Mouse (Mus musculus): Measurements from ENCODE around the gene Tbc1d5.

Gene Tbc1d5

DNA sequence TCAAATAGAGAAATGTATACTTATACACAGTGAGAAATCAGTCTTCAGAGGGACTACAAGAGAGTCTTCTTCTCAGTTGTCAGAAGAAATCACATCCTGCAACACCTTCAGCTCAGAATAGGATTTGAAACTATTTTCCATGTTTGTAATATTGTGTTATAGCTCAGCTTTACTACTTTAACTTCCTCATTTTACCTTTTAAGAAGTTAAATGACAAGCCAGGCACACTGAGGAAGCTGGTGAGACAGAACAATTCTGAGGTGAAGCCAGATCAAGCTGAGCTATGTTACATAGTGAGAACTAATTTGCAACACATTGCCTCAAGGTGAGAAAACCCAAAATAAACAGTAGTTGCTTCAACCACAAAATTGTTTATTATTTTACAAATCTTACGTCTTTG lies 135.3 kb downstream of the Tbc1d5 start:
- DNase-seq, result no peak

DNA sequence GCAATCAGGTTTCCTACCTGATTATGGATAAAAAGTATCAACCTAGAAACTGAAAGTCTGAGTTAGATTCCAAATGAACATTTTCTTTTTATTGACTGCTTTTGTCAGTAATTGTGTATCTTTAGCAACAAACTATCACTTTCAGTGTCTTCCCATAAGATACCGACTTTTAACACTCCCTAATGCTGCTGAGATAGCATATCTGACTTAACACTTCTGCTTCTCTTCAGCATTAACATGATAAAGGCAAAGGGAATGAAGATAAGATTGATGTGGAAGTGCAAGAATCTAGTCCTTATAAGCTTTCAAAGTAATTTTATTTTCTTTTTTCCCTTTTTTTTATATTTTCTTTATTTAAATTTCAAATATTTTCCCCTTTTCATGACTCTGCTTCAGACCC lies 138.3 kb downstream of the Tbc1d5 start:
- no peak for DNase-seq

DNA sequence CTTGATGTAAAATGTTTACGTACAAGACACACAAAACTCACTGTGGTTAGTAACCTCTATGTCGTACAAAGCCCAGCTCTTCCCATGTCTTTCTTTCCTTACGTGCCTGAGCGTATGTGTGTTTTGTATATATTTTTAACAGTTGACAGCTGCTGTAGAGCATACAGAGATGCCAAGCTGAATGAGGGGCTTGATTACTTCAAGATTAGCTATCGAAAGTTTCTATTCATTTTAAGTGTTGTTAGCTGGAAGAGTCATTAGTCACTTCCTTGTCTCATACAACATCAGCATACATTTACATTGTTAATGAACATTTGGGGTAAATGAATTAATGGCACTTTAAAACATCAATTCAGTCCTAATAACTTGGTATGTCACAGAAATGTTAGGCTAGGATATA lies 155.9 kb downstream of the Tbc1d5 start:
- DNase-seq, result no peak

DNA sequence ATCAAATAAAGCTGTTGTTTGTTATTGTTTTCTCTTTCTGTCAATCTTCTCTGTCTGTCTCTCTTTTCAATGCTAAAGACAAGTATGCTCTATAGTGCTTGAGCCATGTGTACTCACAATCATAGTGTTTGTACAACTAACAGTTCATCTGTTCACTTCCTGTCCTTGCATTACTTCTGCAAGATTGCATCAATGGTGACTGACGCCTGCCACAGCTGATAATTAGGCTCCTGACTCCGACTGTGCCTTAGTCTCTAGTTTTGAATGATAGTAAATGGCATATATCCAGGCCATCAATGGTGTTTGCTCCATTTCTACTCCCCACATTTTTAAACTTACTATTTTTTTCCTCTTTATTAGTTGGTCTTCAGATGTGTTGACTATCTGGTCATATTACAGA lies 162.8 kb downstream of the Tbc1d5 start:
- no peak for DNase-seq

DNA sequence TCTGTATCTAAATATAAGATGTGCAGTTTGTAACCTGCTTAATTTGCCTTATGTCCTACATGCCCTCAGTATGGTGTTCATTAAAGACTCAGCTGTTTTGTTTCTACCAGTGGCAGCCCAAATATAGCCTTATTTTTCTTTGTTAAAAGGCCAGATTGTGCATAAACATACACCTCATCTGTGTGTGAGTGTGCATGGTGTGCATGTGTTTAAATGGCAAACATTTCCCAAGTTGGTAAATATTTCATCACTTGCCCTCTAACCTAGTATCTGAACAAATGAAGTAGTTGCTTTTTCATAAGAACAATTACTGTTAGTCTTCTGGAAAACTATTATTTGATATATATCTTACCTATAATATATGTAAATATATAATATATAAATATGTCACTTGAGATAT lies 165.2 kb downstream of the Tbc1d5 start:
- no peak for DNase-seq

DNA sequence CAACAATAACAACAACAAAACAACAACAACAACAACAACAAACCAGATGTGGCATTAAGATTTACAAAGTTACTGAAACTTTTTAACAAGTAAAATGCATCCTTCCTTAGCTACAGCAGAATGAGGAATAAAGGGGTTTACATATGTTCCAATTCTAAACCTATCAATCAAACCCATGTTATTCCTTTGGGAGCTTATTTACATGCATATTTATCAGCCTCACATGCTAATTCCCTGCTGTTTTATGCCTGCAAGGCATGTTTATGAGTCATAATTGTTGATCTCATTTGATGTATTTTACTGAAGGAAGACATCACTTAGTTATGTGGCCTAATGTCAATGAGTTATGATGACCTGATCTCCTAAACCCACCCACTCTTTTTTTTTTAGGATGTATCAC lies 176.0 kb downstream of the Tbc1d5 start:
- DNase-seq, result peak; percentile 4

DNA sequence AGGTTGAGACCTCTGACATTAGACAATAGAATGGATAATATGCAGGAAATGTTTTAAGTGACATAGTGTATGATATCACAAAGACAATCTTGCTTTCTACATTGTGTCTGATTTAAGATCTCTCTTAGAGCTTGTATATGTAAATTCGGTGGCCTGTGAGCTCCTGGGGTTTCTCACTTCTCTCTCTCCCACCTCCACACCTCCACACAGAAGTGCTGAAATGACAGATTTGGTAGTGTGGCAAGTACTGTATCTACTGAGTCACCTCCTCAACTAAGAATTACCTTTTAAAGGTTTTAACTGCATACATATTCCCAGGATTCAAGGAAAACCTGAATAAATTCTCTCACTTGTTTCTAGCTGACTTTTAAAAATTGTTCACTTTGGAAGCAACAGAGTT lies 180.9 kb downstream of the Tbc1d5 start:
- no peak for DNase-seq

DNA sequence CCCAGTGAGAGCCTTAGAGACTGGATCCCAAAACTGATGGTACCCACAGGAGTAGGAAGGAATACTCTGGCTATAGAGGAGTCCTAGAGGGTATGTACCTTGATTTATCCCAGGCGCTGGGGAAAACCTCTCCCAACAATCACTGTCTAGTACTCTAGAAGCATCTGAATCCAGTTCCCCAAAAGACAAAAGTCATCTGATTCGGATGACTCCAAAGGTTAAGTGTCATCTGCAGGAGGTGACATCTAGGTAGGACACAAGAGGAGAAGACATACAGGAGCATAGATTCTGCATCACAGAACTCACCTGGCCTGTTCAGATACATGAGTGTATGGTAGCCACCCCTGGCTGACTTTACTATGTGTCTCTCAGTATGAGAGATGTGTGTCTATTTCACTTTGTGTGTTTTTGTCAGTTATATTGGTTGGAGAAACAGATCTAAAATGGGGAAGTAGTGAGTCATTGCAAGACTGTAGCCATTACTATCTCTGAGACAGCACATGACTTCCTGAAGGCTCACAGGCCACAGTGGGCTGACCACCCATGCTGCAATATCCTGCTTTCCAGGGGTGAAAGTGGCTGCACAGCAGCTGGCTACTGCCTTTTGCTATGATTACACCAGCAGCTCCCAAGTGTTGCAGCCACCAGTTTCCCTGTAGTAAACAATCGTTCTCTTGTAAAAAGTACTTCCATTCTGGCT lies 185.7 kb downstream of the Tbc1d5 start:
- DNase-seq, result no peak

DNA sequence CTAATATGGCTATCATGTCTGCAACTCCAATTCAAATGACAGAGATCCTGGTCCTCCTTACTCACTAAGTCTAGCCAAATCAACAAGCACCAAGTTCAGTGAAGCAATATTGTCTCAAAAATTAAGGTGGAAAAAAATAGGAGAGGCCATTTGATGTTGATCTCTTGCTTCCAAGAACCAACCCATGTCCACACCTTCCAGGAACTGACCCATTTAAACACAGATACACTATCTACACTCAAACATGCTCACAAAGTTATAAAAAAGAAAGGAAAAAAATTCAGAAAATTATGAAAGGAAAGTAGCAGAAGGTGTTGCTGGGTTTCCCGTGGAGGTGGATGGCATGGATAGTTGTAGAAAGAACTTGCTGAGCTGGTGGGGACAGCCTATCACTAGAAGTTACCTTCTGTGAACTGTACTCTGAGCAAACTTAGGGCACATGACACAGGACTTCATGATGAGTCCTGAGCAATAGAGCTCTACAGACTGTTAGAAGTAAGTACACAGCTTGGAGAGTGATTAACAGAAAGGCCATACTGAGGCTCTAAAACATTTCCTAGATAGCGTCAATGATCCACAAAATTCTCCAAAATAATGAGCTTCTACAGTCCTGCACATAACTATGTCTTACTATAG lies 188.3 kb downstream of the Tbc1d5 start:
- DNase-seq, result no peak

DNA sequence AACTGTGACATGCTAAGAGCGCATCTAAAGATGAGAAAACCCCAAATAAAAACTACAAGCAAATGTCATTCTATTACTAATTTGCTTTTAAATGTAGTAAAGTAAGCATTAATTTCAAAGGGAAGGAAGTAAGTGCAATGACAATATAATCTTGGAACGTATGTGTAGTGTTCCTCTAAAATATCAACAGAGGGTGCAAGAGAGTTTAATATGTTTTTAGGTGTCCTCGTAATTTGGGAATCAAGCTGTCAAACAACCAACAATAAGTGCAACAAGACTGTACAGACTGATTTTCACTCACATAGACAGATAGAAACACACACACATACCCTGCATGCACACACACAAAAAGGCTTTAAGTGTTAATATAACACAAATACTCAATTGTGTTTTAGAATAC lies 191.2 kb downstream of the Tbc1d5 start:
- DNase-seq, result peak; percentile 11

DNA sequence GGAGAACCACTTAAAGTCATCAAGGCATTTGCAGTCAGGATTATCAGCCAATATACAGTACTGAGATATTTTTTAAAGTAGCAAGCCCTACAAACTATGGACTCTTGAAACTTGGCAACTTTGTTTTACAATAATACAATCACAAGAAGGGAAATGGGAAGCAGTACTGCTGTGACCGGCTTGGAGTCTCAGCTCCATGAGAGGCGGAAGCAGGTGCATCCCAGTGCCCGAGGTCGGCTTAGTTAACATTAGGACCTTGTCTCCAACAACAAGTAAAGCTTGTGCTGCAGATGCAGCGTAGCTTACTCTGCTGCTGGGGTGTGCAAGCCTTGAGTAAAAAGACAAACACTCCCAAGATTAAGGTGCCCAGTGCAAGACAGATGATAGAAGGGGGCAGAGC lies 197.2 kb downstream of the Tbc1d5 start:
- no peak for DNase-seq

DNA sequence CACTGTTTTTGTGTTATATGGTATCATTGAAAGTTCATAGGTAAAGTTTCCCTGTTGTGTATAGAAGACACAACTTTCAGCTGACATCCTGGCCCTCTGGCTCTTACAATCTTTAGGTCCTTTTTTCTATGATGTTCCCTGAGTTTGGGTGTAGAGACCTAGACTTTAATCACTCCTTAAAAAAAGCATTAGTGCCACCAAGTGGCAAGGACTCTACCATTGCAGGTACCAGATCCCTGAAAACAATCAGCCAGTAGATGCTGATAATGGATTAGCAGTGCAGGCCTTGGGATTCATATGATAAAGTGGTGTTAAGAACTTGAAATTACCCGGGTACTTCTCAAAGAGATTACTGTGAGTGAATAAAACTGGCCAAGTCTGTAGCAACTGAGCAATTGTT lies 207.0 kb downstream of the Tbc1d5 start:
- DNase-seq, result peak; percentile 7

DNA sequence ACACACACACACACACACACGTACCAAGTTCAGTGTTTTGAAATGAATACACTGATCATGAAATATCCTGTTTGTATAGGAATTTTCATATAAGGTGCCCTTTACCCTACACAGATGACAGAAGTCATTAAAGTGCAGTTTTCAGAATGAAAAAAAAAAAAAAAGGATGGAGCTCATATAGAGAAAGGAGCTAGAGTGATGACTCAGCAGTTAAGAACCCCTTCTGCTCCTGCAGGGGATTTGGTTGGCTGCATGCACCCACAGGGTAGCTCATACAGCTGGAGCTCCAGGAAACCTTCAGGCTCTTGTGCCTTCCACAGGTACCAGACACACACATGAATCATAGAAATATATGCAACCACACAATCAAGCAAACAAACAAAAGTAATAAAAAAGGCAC lies 213.0 kb downstream of the Tbc1d5 start:
- DNase-seq, result no peak

DNA sequence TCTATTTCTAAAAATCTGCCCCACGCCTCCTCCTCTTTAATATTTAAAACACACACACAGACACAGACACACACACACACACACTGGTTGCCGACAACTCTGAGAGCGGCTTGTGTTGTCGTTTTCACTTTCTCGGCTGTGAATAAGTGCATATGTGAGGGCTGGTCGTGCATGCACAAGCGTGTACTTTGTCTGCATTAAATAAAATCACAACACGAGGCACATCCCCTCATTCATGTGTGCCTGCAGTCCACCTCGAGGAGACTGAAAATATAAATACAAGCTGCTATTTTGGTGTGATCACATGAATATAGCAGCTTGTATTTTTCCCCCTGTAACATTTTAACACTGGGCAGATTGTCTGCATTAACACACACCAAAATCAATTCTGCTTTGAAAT lies 224.8 kb downstream of the Tbc1d5 start:
- DNase-seq, result no peak

DNA sequence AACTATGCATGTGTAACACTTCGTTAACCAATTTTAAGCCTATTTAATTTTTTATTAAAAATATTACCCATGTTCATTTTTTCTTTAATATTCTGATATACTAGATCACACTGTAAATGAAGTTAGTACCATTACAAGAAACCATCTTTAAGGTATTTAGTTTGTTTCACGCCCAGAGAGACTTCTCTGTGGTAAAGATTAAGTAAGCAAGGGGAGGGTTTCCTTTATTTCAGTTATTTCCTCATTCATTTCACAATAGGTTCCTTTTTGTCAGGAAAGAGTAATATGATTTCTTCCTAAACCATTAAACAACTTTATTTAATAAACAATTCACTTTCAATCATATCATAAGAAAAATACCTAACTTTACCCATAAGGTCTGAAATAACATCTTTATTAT lies 256.8 kb downstream of the Tbc1d5 start:
- DNase-seq, result no peak

DNA sequence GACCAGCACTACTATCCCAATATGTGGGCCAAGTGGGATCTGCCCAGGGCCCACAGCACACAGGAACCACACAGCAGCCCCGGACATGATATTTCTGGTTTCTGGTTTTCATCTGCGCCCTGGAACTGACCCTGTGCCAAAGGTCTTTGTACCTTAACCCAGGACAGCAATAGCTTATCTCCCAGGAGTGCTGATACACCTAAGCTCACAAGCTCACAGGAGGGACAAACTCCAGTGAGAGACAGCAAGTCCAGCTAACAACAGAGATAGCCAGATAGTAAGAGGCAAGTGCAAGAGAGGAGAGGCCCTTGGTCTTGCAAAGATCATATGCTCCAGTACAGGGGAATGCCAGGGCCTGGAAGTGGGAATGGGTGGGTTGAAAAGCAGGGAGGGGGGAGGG lies 263.9 kb downstream of the Tbc1d5 start:
- no peak for DNase-seq

DNA sequence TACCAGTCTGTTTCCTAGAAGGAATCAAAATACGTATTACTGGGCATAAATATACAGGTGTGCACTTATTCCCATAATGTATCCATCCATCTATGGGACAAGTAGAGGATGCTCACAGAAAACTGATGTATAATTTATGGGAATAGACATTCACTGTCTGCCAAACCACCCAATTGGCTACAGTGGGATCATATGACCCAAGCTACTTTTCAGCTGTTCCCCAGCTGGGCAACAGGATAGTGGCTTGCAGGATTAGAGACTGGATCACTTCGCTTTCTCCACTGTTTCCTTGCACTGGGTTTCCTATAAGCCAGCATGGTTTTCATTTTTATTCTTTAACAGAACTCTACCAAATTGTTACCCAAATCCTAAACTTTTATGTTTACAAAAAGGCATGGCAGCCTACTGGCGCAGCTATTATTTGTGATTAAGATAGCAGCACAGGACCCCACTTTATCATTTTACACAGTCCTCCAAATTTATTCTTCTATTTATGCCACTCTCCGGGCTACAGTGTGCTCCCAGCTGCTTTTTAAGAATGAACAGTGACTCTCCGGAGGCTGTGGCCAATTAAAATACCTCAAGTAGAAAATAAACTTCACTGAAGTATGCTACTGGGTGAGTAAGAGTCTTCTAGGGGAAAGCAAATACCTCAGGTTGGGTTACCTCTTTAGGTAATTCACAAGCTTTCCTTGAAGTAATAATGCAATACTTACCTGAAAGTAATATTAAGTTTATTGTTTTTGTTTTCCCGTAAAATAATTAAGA lies 270.4 kb downstream of the Tbc1d5 start:
- DNase-seq, result peak; percentile 12

DNA sequence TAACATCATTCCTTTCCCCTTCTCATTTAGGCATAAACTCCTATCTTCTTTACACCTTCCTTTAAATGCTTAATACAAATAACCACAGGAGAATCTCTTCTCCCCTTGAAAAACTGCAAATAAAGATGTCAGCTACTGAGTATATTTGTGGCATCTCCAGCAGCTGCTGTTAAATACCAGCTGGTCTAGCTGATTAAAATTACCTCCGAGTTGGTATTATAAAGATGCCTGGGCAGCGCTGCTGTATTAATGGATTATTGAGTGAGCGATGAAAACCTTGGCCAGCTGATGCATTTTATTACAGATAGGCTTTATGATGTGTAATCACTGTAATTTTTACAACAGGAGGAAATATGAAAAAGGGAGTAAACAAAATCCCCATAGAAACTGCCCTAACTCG lies 271.0 kb downstream of the Tbc1d5 start:
- no peak for DNase-seq

DNA sequence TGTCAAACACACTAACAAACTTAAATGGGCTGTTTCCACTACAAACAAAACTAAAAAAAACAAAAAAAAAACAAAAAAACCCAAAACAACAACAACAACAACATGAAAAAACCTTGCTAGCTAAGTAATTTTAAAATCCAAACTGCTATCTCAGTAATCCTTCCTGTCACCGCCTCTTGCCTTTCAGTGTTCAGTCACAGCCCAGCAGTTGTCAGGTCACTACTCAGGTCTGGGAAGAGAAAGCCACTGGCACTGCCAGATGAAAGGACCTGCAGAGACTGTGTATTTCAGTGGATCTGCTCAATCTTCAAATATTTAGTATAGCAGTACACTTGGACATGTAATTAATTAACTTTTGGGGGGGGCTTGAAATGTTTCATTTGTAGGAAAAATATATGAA lies 272.5 kb downstream of the Tbc1d5 start:
- no peak for DNase-seq

DNA sequence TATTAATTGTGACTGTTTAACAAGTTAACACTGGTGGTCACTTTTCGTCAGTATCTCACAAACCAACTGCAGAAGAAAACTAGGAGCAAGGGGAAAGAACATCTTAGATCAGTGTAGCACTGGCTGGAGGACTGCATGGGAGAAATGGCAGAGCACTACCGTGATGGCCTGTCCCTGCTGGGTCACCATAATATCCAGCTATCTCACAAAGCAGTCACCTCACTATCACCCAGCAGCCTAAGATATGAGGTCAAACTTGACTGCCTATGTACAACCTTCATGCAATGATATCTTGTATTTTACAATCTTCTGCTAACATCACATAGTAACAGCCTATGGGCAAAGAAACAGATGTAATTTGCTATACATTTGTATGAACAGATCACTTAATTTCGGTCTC lies 274.7 kb downstream of the Tbc1d5 start:
- DNase-seq, result no peak

DNA sequence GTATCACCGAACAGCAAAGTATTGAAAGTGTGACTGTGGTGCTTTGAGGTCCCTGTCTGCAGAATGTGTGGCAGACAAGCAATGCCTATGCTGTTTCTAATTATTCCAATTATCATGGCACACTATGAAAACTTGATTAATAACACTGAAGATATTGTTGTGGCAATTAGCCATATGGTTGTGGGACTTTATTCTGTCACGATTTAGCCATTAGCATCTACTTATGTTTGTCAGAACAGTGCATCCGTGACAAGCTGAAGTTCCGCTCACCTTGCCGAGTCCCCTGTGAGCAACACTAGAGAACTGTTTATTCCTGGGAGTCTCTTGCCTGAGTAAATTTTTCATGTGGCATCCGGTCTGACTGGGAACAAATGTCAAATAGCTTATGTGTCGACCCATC lies 281.3 kb downstream of the Tbc1d5 start:
- DNase-seq, result peak; percentile 72

DNA sequence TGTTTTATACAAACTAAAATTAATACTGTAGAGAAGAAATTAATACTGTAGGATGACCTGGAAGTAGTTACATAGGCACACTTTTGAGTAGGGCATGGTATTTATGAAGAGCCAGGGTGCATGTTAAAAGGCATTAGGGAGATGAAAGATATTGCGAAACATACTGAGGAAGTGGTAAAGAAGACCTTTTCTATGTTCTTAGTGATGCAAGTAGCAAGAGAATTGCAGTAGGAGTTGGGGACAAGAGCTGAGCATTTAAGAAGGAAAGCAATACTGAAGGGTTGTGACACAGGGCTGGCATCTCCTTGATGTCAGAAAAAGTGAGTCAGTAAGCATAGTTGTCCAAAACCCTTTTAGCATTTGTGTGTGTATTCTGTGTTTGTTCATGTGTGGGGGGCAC lies 289.7 kb downstream of the Tbc1d5 start:
- DNase-seq, result no peak

DNA sequence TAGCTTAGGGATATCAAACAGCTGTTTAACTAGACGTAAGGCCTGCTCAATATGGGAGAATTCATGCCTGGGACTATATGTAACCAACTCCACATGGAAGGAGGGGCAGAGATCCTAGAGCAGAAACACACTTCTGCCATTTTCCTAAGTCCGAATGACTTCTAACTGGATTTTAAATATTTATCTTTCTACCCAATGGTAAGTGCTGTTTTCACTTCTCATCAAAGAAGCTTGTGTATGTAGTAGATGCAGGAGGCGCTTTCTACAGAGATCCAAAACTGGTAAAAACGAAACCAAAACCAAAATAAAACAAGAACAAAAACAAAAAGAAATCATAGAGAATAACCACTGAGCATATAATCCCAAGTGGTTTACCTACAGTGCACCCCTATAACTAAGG lies 299.2 kb downstream of the Tbc1d5 start:
- no peak for DNase-seq

DNA sequence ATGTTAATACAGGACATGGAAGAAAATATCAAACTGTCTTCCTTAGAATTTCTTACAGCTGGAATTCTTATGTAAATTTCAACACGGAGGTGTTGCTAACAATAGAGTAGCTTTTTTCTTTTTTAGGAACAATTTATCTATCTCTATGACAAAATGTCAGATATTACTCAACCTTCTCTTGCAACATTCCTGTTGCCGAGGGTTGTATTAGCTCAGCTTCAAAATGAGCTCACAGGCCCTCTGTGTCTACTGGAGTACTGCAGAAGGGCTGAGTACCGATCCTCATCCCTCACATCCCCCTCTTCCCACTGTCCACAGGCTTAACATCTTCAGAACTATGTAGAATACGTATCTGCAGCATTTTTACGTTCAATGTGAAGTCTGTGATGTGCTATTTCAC lies 302.7 kb downstream of the Tbc1d5 start:
- no peak for DNase-seq

All from retina, postnatal 1 day (tissue).